Mouse (Mus musculus) adrenal gland, postnatal 4 days (tissue): ENCODE measurements around the gene Mtx1. TPM values are rescaled to one million over a fixed set of nuclear protein-coding genes. Genes with fewer than 3 reads are reported as not detected.

Experiments
- DNase-seq, 2 experiments: peaks; one replicate each; pipeline ENCODE4 v3.0.0; 2021 to 2022; ENCODE audit warnings: low spot score in 2 of 2, mixed read lengths in 2 of 2
- microRNA-seq: library from miRNA; unstranded; fragments of <30 nt; microRNA quantifications from one replicate; pipeline ENCODE4 v1.2.0, GENCODE M21; 2021
- total RNA-seq, 2 experiments: library from RNA; stranded (reverse); gene quantifications; 2 replicates each; pipeline ENCODE4 v1.2.3; 2021

Mtx1 gene
- total RNA-seq, 2 experiments from 2014 or later = 179 to 182 TPM

DNA sequence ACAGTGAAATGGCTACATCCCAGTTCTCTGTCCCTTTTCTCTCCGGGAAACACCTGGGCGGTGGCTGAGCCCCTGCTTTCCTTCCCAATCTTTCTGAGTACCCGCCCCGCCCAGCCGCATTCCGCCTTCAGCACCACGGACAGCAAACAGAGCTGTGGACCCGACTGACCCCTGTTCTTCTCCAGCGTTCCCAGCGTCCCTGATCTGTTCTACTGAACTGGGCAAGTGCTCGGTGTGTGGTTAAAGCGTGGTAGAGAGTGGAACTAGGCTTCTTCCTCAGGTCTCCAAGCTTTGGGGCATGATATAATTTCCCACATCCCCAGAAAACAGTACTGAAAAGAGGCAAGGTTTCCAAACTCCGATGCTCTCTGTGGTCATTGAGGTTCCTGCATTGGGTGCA, 67.7 kb downstream of the Mtx1 start:
- DNase-seq = peak; percentile 47 to 52

Small RNA genes lying within 50 kb of the gene (microRNA-seq; reads per million reads assigned to microRNA genes)
- 92.3 reads per million, percentile 45 among the genes with 10 or more reads in this experiment for gene Mir92b

Other genes with a start within 250 kb of the Mtx1 start
- 10 to 100 TPM; 21.9 to 27.4 TPM for gene Rusc1, start 133.8 kb downstream of the Mtx1 start, total RNA-seq
- gene Gm43738, start 126.0 kb downstream of the Mtx1 start, total RNA-seq = not detected
- gene Fdps, start 125.1 kb downstream of the Mtx1 start, total RNA-seq = 10 to 100 TPM; 79.4 to 85.0 TPM
- gene Pklr, start 90.9 kb downstream of the Mtx1 start, total RNA-seq = 10 to 100 TPM; 11.2 to 24.5 TPM
- 10 to 100 TPM; 15.0 to 17.8 TPM for gene Hcn3, start 66.9 kb downstream of the Mtx1 start, total RNA-seq
- 100 to 1,000 TPM; 103 TPM for gene Clk2, start 62.3 kb downstream of the Mtx1 start, total RNA-seq
- gene Scamp3, start 49.6 kb downstream of the Mtx1 start, total RNA-seq = 100 to 1,000 TPM; 114 to 122 TPM
- gene Fam189b, start 43.9 kb downstream of the Mtx1 start, total RNA-seq = 10 to 100 TPM; 27.2 to 34.1 TPM
- gene Gba, start 24.2 kb downstream of the Mtx1 start, total RNA-seq = 10 to 100 TPM; 60.8 to 61.2 TPM
- 10 to 100 TPM; 31.1 to 36.7 TPM for gene Thbs3, start 11.9 kb downstream of the Mtx1 start, total RNA-seq
- gene Muc1, start 2.0 kb upstream of the Mtx1 start, total RNA-seq = 1 to 10 TPM; 1.2 to 8.9 TPM
- gene Krtcap2, start 18.9 kb upstream of the Mtx1 start, total RNA-seq = 100 to 1,000 TPM; 120 to 130 TPM
- 1 to 10 TPM; 3.4 to 4.9 TPM for gene Trim46, start 19.2 kb upstream of the Mtx1 start, total RNA-seq
- 100 to 1,000 TPM; 108 TPM for gene Dpm3, start 32.3 kb upstream of the Mtx1 start, total RNA-seq
- 10 to 100 TPM; 62.4 to 63.1 TPM for gene Slc50a1, start 43.5 kb upstream of the Mtx1 start, total RNA-seq
- gene Efna1, start 54.1 kb upstream of the Mtx1 start, total RNA-seq = 10 to 100 TPM; 32.1 to 35.2 TPM
- gene Efna3, start 95.9 kb upstream of the Mtx1 start, total RNA-seq = 1 to 10 TPM in 1 of 2 experiments, under 1 TPM in 1; 0.84 to 1.6 TPM
- gene Efna4, start 110.9 kb upstream of the Mtx1 start, total RNA-seq = 1 to 10 TPM; 3.3 to 6.1 TPM
- gene Adam15, start 122.9 kb upstream of the Mtx1 start, total RNA-seq = 10 to 100 TPM; 60.7 to 74.6 TPM
- under 1 TPM; 0.25 to 0.48 TPM for gene Dcst2, start 134.9 kb upstream of the Mtx1 start, total RNA-seq
- 1 to 10 TPM in 1 of 2 experiments, under 1 TPM in 1; 0.81 to 1.2 TPM for gene Dcst1, start 138.2 kb upstream of the Mtx1 start, total RNA-seq
- 10 to 100 TPM; 41.8 to 47.2 TPM for gene Zbtb7b, start 167.7 kb upstream of the Mtx1 start, total RNA-seq
- not detected for gene Lenep, start 175.7 kb upstream of the Mtx1 start, total RNA-seq
- gene Flad1, start 184.8 kb upstream of the Mtx1 start, total RNA-seq = 10 to 100 TPM; 30.9 to 36.8 TPM
- 10 to 100 TPM; 64.2 to 66.3 TPM for gene Cks1b, start 191.3 kb upstream of the Mtx1 start, total RNA-seq
- 100 to 1,000 TPM; 142 to 145 TPM for gene Shc1, start 191.4 kb upstream of the Mtx1 start, total RNA-seq
- 10 to 100 TPM; 43.0 to 44.3 TPM for gene Pygo2, start 203.1 kb upstream of the Mtx1 start, total RNA-seq
- 10 to 100 TPM; 58.7 to 58.8 TPM for gene Pbxip1, start 209.6 kb upstream of the Mtx1 start, total RNA-seq
- gene Pmvk, start 227.5 kb upstream of the Mtx1 start, total RNA-seq = 10 to 100 TPM; 14.9 to 17.3 TPM